Mouse (Mus musculus) testis, postnatal 14 days (tissue): Measurements from ENCODE around the gene Pars2.
A peak's percentile ranks its signal among the peaks of the same experiment; 100 is the strongest.

ENCODE experiments used
- DNase-seq: peaks from one replicate; pipeline ENCODE4 v3.0.0; 2021; ENCODE audit warnings: low spot score

The Pars2 gene

GRCm38 (mm10) chr4:106650833-106651527 is at the start of gene Pars2:
Pars2 (plus strand) TSS chr4:106651069.
- DNase-seq: peak; percentile 97

GRCm38 (mm10) chr4:106606639-106607554 is 44.0 kb upstream of the Pars2 start:
- peak; percentile 72 for DNase-seq

GRCm38 (mm10) chr4:106607905-106608304 is 43.0 kb upstream of the Pars2 start:
- no peak for DNase-seq

GRCm38 (mm10) chr4:106613105-106613504 is 37.8 kb upstream of the Pars2 start:
- DNase-seq: no peak

- no peak for DNase-seq
These were observed 37.3 kb upstream of the Pars2 start for GRCm38 (mm10) chr4:106613560-106613959.

- DNase-seq: peak; percentile 44
These were observed 36.6 kb upstream of the Pars2 start for GRCm38 (mm10) chr4:106614180-106614797.

GRCm38 (mm10) chr4:106614881-106615280 is 36.0 kb upstream of the Pars2 start:
- DNase-seq: no peak

GRCm38 (mm10) chr4:106615637-106616036 is 35.2 kb upstream of the Pars2 start:
- DNase-seq: peak; percentile 56

- no peak for DNase-seq
These were observed 33.8 kb upstream of the Pars2 start, which contains the start of gene Lexm for GRCm38 (mm10) chr4:106617056-106617455. Lexm (minus strand) TSS chr4:106617241.

- DNase-seq: no peak
These were observed 32.0 kb upstream of the Pars2 start for GRCm38 (mm10) chr4:106618898-106619297.

- no peak for DNase-seq
These were observed 29.4 kb upstream of the Pars2 start for GRCm38 (mm10) chr4:106621428-106621827.

GRCm38 (mm10) chr4:106622030-106622493 is 28.8 kb upstream of the Pars2 start, which contains the start of gene Ttc22:
Ttc22 (plus strand) TSS chr4:106622432.
- no peak for DNase-seq

- DNase-seq: no peak
These were observed 28.2 kb upstream of the Pars2 start for GRCm38 (mm10) chr4:106622712-106623111.

GRCm38 (mm10) chr4:106624271-106624670 is 26.6 kb upstream of the Pars2 start:
- DNase-seq: no peak

GRCm38 (mm10) chr4:106627809-106628208 is 23.1 kb upstream of the Pars2 start:
- no peak for DNase-seq

- no peak for DNase-seq
These were observed 22.1 kb upstream of the Pars2 start for GRCm38 (mm10) chr4:106628650-106629360.

GRCm38 (mm10) chr4:106629374-106629773 is 21.5 kb upstream of the Pars2 start:
- no peak for DNase-seq

GRCm38 (mm10) chr4:106630333-106631220 is 20.3 kb upstream of the Pars2 start:
- no peak for DNase-seq

- DNase-seq: no peak
These were observed 18.6 kb upstream of the Pars2 start for GRCm38 (mm10) chr4:106632313-106632712.

- DNase-seq: no peak
These were observed 17.4 kb upstream of the Pars2 start for GRCm38 (mm10) chr4:106633281-106634085.
